Mouse (Mus musculus) forebrain, postnatal 0 days (tissue): ENCODE measurements around the gene Nos1ap. TPM values are rescaled to one million over a fixed set of nuclear protein-coding genes. Genes with fewer than 3 reads are reported as not detected.

Source experiments
- ATAC-seq: fragments of 200-750 bp; cut with Nextera tagmentation; 2 replicates; pipeline ENCODE4 v1.8.0; 2017; ENCODE audit warnings: mild to moderate bottlenecking, moderate library complexity
- DNase-seq: peaks from one replicate; pipeline ENCODE4 v3.0.0-alpha.2; 2015
- H3K27ac ChIP-seq: fragments of 300-500 bp; sonication (generic); 2 replicates; pipeline ENCODE4 v1.5.1; 2014; ENCODE audit warnings: low read depth, mild to moderate bottlenecking, antibody characterized with exemption, low read length, moderate library complexity, mixed read lengths
- H3K27me3 ChIP-seq: fragments of 300-500 bp; sonication (generic); 2 replicates; pipeline ENCODE4 v1.6.1; 2014; ENCODE audit warnings: mild to moderate bottlenecking, low read length, mixed read lengths; ENCODE audit not compliant: insufficient read depth
- H3K36me3 ChIP-seq: fragments of 300-500 bp; sonication (generic); 2 replicates; pipeline ENCODE4 v1.6.1; 2014; ENCODE audit warnings: mild to moderate bottlenecking, moderate library complexity; ENCODE audit not compliant: insufficient read depth
- H3K4me1 ChIP-seq: fragments of 300-500 bp; sonication (generic); 2 replicates; pipeline ENCODE4 v1.6.1; 2014; ENCODE audit warnings: antibody characterized with exemption; ENCODE audit not compliant: insufficient read depth
- H3K4me2 ChIP-seq: fragments of 300-500 bp; sonication (generic); 2 replicates; pipeline ENCODE4 v1.6.1; 2014; ENCODE audit warnings: low read depth, mild to moderate bottlenecking, moderate library complexity
- H3K4me3 ChIP-seq: fragments of 300-500 bp; sonication (generic); 2 replicates; pipeline ENCODE4 v1.5.1; 2014; ENCODE audit warnings: low read depth, low read length, mixed read lengths
- H3K9ac ChIP-seq: fragments of 300-500 bp; sonication (generic); 2 replicates; pipeline ENCODE4 v1.6.1; 2014; ENCODE audit warnings: mild to moderate bottlenecking
- H3K9me3 ChIP-seq: fragments of 300-500 bp; sonication (generic); 2 replicates; pipeline ENCODE4 v1.6.1; 2016; ENCODE audit warnings: low read length
- CTCF ChIP-seq: sonication (generic); IDR thresholded peaks from 2 replicates; pipeline ENCODE4 v1.5.1; 2016; ENCODE audit warnings: antibody characterized with exemption, control low read depth, low read depth
- WGBS: fragments of 180-500 bp; shearing (Covaris S2); extraction: QIAGEN DNeasy Blood & Tissue Kit; methylation state at CpG from one replicate; pipeline ENCODE4 v1.1.7; 2014; 5-methylcytosine and 5-hydroxymethylcytosine counted together
- polyA plus RNA-seq: library from polyadenylated mRNA; unstranded; fragments of >200 nt; fragmentation: Nextera tagmentation; extraction: Ambion mirVana; gene quantifications from 2 replicates; pipeline ENCODE4 v1.2.1, GENCODE M21; 2015
- total RNA-seq: library from RNA; depleted of rRNA; stranded (reverse); fragments of >200 nt; gene quantifications from 2 replicates; pipeline ENCODE4 v1.2.3, GENCODE M21; 2014

Nos1ap gene
- total and polyA plus RNA-seq, 2 experiments from 2014 or later: 12.4 to 14.8 TPM

GRCm38 (mm10) chr1:170548192-170548795, 41.4 kb downstream of the Nos1ap start:
- no peaks in the 10 kb centered on the region for H3K27me3 ChIP-seq
- no peak overlapping the region for H3K9ac ChIP-seq
- TF ChIP-seq CTCF: no peak
- WGBS: 80% methylated on average over 14 of the region's 14 CpGs
- ATAC-seq (no peak), DNase-seq (no peak)
- H3K4me1 ChIP-seq: no peaks in the 10 kb centered on the region
- no peak overlapping the region for H3K4me3 ChIP-seq
- H3K4me2 ChIP-seq: no peak overlapping the region
- no peak overlapping the region for H3K27ac ChIP-seq
- no peaks in the 10 kb centered on the region for H3K9me3 ChIP-seq
- no peaks in the 10 kb centered on the region for H3K36me3 ChIP-seq

GRCm38 (mm10) chr1:170546297-170546696, 43.4 kb downstream of the Nos1ap start:
- no peak overlapping the region for H3K9ac ChIP-seq
- DNase-seq: no peak
- no peaks in the 10 kb centered on the region for H3K4me1 ChIP-seq
- 94% methylated on average over 4 of the region's 4 CpGs for WGBS
- TF ChIP-seq CTCF: no peak
- H3K4me3 ChIP-seq: no peak overlapping the region
- H3K27ac ChIP-seq: no peak overlapping the region
- no peak overlapping the region for H3K4me2 ChIP-seq
- H3K36me3 ChIP-seq: no peaks in the 10 kb centered on the region
- H3K27me3 ChIP-seq: no peaks in the 10 kb centered on the region
- ATAC-seq: no peak
- H3K9me3 ChIP-seq: no peaks in the 10 kb centered on the region

- DNase-seq: no peak
- 84% methylated on average over 6 of the region's 6 CpGs for WGBS
- H3K9me3 ChIP-seq: no peaks in the 10 kb centered on the region
- no peaks in the 10 kb centered on the region for H3K4me1 ChIP-seq
- no peak for ATAC-seq
- H3K9ac ChIP-seq: no peak overlapping the region
- no peak for TF ChIP-seq CTCF
- H3K4me3 ChIP-seq: no peak overlapping the region
- no peak overlapping the region for H3K27ac ChIP-seq
- H3K27me3 ChIP-seq: no peaks in the 10 kb centered on the region
- H3K36me3 ChIP-seq: no peaks in the 10 kb centered on the region
- no peak overlapping the region for H3K4me2 ChIP-seq
These were observed 44.4 kb downstream of the Nos1ap start for GRCm38 (mm10) chr1:170545286-170545685.

- Histone ChIP-seq H3K9me3 (no peaks in the 10 kb centered on the region), H3K27me3 (no peaks in the 10 kb centered on the region), H3K4me3 (no peak overlapping the region), H3K4me2 (no peak overlapping the region), H3K4me1 (no peaks in the 10 kb centered on the region; the same call in 1 of the 2 replicates), H3K27ac (0 out of 2 replicates have a peak overlapping the region, but pooled peaks have one; percentile 4), H3K36me3 (no peaks in the 10 kb centered on the region), H3K9ac (no peak overlapping the region)
- TF ChIP-seq CTCF: no peak
- WGBS: 89% methylated on average over 3 of the region's 3 CpGs
- DNase-seq: no peak
- no peak for ATAC-seq
These were observed 50.2 kb downstream of the Nos1ap start for GRCm38 (mm10) chr1:170539507-170539906.

GRCm38 (mm10) chr1:170538481-170539061, 51.1 kb downstream of the Nos1ap start:
- 63% methylated on average over 9 of the region's 9 CpGs for WGBS
- Histone ChIP-seq H3K27ac (peak overlapping the region; percentile 24; the same call in 1 of the 2 replicates), H3K36me3 (no peaks in the 10 kb centered on the region)

GRCm38 (mm10) chr1:170536344-170536743, 53.3 kb downstream of the Nos1ap start:
- no peaks in the 10 kb centered on the region for H3K36me3 ChIP-seq
- no peaks in the 10 kb centered on the region for H3K9me3 ChIP-seq
- no peak overlapping the region for H3K4me3 ChIP-seq
- ATAC-seq (no peak), DNase-seq (no peak)
- no peak for TF ChIP-seq CTCF
- H3K27ac ChIP-seq: no peak overlapping the region
- WGBS: 96% methylated on average over 3 of the region's 3 CpGs
- H3K27me3 ChIP-seq: no peaks in the 10 kb centered on the region
- H3K4me2 ChIP-seq: no peak overlapping the region
- no peak overlapping the region for H3K9ac ChIP-seq
- no peaks in the 10 kb centered on the region; the same call in 1 of the 2 replicates for H3K4me1 ChIP-seq

More at GRCm38 (mm10) chr1:170538481-170539061, 51.1 kb downstream of the Nos1ap start:
- Histone ChIP-seq H3K9ac (no peak overlapping the region), H3K9me3 (no peaks in the 10 kb centered on the region), H3K4me3 (no peak overlapping the region), H3K4me1 (no peaks in the 10 kb centered on the region; the same call in 1 of the 2 replicates), H3K4me2 (no peak overlapping the region), H3K27me3 (no peaks in the 10 kb centered on the region)
- ATAC-seq: peak; percentile 82
- TF ChIP-seq CTCF: no peak
- DNase-seq: peak; percentile 49

GRCm38 (mm10) chr1:170535221-170535620, 54.4 kb downstream of the Nos1ap start:
- Histone ChIP-seq H3K4me2 (no peak overlapping the region), H3K4me1 (no peaks in the 10 kb centered on the region; the same call in 1 of the 2 replicates), H3K4me3 (no peak overlapping the region), H3K9me3 (no peaks in the 10 kb centered on the region), H3K36me3 (no peaks in the 10 kb centered on the region), H3K27me3 (no peaks in the 10 kb centered on the region), H3K9ac (no peak overlapping the region), H3K27ac (no peak overlapping the region)
- no peak for ATAC-seq
- TF ChIP-seq CTCF: no peak
- no peak for DNase-seq
- 81% methylated on average over 2 of the region's 2 CpGs for WGBS
